12 mouse cellular contexts compared by ENCODE assay signal in genomic region chr1:34388849-34389233, GRCm38 (mm10). TPM values are rescaled to one million over a fixed set of nuclear protein-coding genes. Genes with fewer than 3 reads are reported as not detected.
A peak's percentile ranks its signal among the peaks of the same experiment; 100 is the strongest.
DNase-seq lines count a peak whose midpoint lies in the region; ATAC-seq and TF ChIP-seq lines count a peak whose summit lies in the region.
"Had no signal": no experiment of that assay in that cellular context is flagged by ENCODE, and none has a peak within 500 bp of the region (broad histone marks: within the 10 kb centered on the region; RNA-seq: fewer than 3 reads in every experiment).

No protein-coding gene starts in this region.

- H3K4me1 ChIP-seq in liver, adult 2 months (ENCODE audit: control insufficient read depth, insufficient read depth, low read length) = peaks cover 9% of the 10 kb centered on the region
- H3K4me1 ChIP-seq in liver, embryonic 11.5 days (replicated peaks; ENCODE audit: control insufficient read depth, insufficient read depth, low read length) = no peaks in the 10 kb centered on the region
- peaks cover 4% of the 10 kb centered on the region; the same call in 1 of the 2 replicates for H3K4me1 ChIP-seq in intestine, embryonic 15.5 days (replicated peaks)
- H3K4me1 ChIP-seq: hindbrain, embryonic 15.5 days; limb, embryonic 12.5 days; midbrain, embryonic 15.5 days had no signal

- H3K4me3 ChIP-seq in gastrocnemius, adult 2 months = peak overlapping the region; percentile 37
- no peak overlapping the region for H3K4me3 ChIP-seq in liver, adult 2 months (ENCODE audit: insufficient read depth, low read depth, low read length)
- H3K4me3 ChIP-seq in liver, embryonic 11.5 days (ENCODE audit: low read depth, low read length) = no peak overlapping the region
- H3K4me3 ChIP-seq in intestine, embryonic 15.5 days (replicated peaks) = no peak overlapping the region
- H3K4me3 ChIP-seq: hindbrain, embryonic 15.5 days; limb, embryonic 12.5 days; midbrain, embryonic 15.5 days had no signal

- H3K9ac ChIP-seq in liver, adult 2 months (ENCODE audit: low read depth, low read length) = no peak overlapping the region
- H3K9ac ChIP-seq in liver, embryonic 11.5 days (ENCODE audit: low read depth, low read length) = no peak overlapping the region
- no peak overlapping the region for H3K9ac ChIP-seq in intestine, embryonic 15.5 days
- H3K9ac ChIP-seq: hindbrain, embryonic 15.5 days; limb, embryonic 12.5 days; midbrain, embryonic 15.5 days had no signal

- H3K4me2 ChIP-seq in liver, embryonic 11.5 days = no peak overlapping the region
- no peak overlapping the region for H3K4me2 ChIP-seq in intestine, embryonic 15.5 days (replicated peaks)
- H3K4me2 ChIP-seq: hindbrain, embryonic 15.5 days; limb, embryonic 12.5 days; midbrain, embryonic 15.5 days had no signal

- no peak for DNase-seq in gastrocnemius, adult 2 months
- no peak for DNase-seq in gastrocnemius, postnatal 10 days
- no peak for DNase-seq in liver, adult 2 months (ENCODE audit: extremely low read depth, low read depth, low spot score)
- no peak for DNase-seq in liver, embryonic 11.5 days (ENCODE audit: low spot score)
- DNase-seq in right cerebral cortex, postnatal 4 days = peak; percentile 39
- DNase-seq in adrenal gland, postnatal 25 days = no peak
- DNase-seq in cerebellum, adult 8-10 months = no peak
- DNase-seq: thymus, adult 18-20 months had no signal

- H3K36me3 ChIP-seq in liver, adult 2 months (ENCODE audit: control insufficient read depth, insufficient read depth, low read length) = no peaks in the 10 kb centered on the region
- H3K36me3 ChIP-seq in liver, embryonic 11.5 days (ENCODE audit: control insufficient read depth, insufficient read depth, low read length) = no peaks in the 10 kb centered on the region
- no peaks in the 10 kb centered on the region for H3K36me3 ChIP-seq in intestine, embryonic 15.5 days
- H3K36me3 ChIP-seq: hindbrain, embryonic 15.5 days; limb, embryonic 12.5 days; midbrain, embryonic 15.5 days had no signal

- WGBS in liver, adult 2 months = 92% methylated on average over 11 of the region's 11 CpGs
- WGBS in liver, embryonic 11.5 days = 84% methylated on average over 11 of the region's 11 CpGs
- 80% methylated on average over 11 of the region's 11 CpGs for WGBS in intestine, embryonic 15.5 days

- no peak for TF ChIP-seq CTCF in gastrocnemius, adult 2 months (IDR thresholded peaks at IDR 0.05)
- TF ChIP-seq CTCF in liver, adult 2 months (IDR thresholded peaks at IDR 0.05; ENCODE audit: low read depth, low read length) = no peak

- peak overlapping the region; percentile 71 for H3K27ac ChIP-seq in gastrocnemius, adult 2 months
- peak overlapping the region; percentile 44; the same call in 1 of the 2 replicates for H3K27ac ChIP-seq in liver, adult 2 months (replicated peaks; ENCODE audit: insufficient read depth, low read depth, low read length)
- no peak overlapping the region for H3K27ac ChIP-seq in liver, embryonic 11.5 days (ENCODE audit: low read depth, low read length)
- peak overlapping the region; percentile 59 for H3K27ac ChIP-seq in intestine, embryonic 15.5 days
- H3K27ac ChIP-seq: hindbrain, embryonic 15.5 days; limb, embryonic 12.5 days; midbrain, embryonic 15.5 days had no signal

- no peaks in the 10 kb centered on the region for H3K27me3 ChIP-seq in liver, adult 2 months (ENCODE audit: control insufficient read depth, insufficient read depth, low read length)
- H3K27me3 ChIP-seq in liver, embryonic 11.5 days (replicated peaks; ENCODE audit: control insufficient read depth, insufficient read depth, low read length) = no peaks in the 10 kb centered on the region
- no peaks in the 10 kb centered on the region for H3K27me3 ChIP-seq in intestine, embryonic 15.5 days (replicated peaks)
- H3K27me3 ChIP-seq: hindbrain, embryonic 15.5 days; limb, embryonic 12.5 days; midbrain, embryonic 15.5 days had no signal

- no peaks in the 10 kb centered on the region for H3K79me2 ChIP-seq in liver, adult 2 months (ENCODE audit: control insufficient read depth, insufficient read depth, low read length)

- no peak for TF ChIP-seq POLR2A in liver, adult 2 months (IDR thresholded peaks at IDR 0.05; ENCODE audit: extremely low read depth, insufficient read depth, low read length)

- no peak for ATAC-seq in liver, embryonic 11.5 days (replicated peaks; ENCODE audit: low FRiP score)
- ATAC-seq in intestine, embryonic 15.5 days = peak; percentile 34; the same call in 1 of the 2 replicates
- ATAC-seq: midbrain, embryonic 15.5 days had no signal

- H3K9me3 ChIP-seq in liver, embryonic 11.5 days (ENCODE audit: control insufficient read depth, low read length) = no peaks in the 10 kb centered on the region
- no peaks in the 10 kb centered on the region for H3K9me3 ChIP-seq in intestine, embryonic 15.5 days
- H3K9me3 ChIP-seq: hindbrain, embryonic 15.5 days; limb, embryonic 12.5 days; midbrain, embryonic 15.5 days had no signal

- intact Hi-C loops in gastrocnemius, adult 2 months (cut with DNase I) = no loop called here

RNA-seq across cellular contexts. Expression of gene Ccdc115, which starts 50.6 kb away (rescaled TPM):
- 10 to 100 TPM; 10.8 to 13.6 TPM for total RNA-seq in gastrocnemius, adult 2 months (2021)
- 10 to 100 TPM; 15.2 to 15.4 TPM for total RNA-seq in gastrocnemius, postnatal 10 days (2021)
- total RNA-seq in liver, adult 2 months (2014; rRNA removed) = 12.1 and 13.5 TPM in 2 replicates
- polyA plus RNA-seq in liver, adult 2 months (2012; rRNA removed) = 10.7 and 12.9 TPM in 2 replicates
- 65.5 and 65.9 TPM in 2 replicates for polyA plus RNA-seq in liver, embryonic 11.5 days (2014; fragmentation: Nextera tagmentation; extraction: Ambion mirVana)
- 60.9 and 61.9 TPM in 2 replicates for polyA plus RNA-seq in intestine, embryonic 15.5 days (2015; fragmentation: Nextera tagmentation; extraction: Ambion mirVana)
- 15.4 and 17.6 TPM in 2 replicates for total RNA-seq in adrenal gland, postnatal 25 days (2021)

RNA-seq across cellular contexts. Expression of gene Imp4, which starts 50.8 kb away (rescaled TPM):
- 10 to 100 TPM in 1 of 2 experiments, 1 to 10 TPM in 1; 8.7 to 14.0 TPM for total RNA-seq in gastrocnemius, adult 2 months (2021)
- total RNA-seq in gastrocnemius, postnatal 10 days (2021) = 10 to 100 TPM; 19.0 to 20.6 TPM
- total RNA-seq in liver, adult 2 months (2014; rRNA removed) = 11.2 and 17.0 TPM in 2 replicates
- polyA plus RNA-seq in liver, adult 2 months (2012; rRNA removed) = 32.1 and 36.2 TPM in 2 replicates
- polyA plus RNA-seq in liver, embryonic 11.5 days (2014; fragmentation: Nextera tagmentation; extraction: Ambion mirVana) = 141 and 156 TPM in 2 replicates
- 109 and 113 TPM in 2 replicates for polyA plus RNA-seq in intestine, embryonic 15.5 days (2015; fragmentation: Nextera tagmentation; extraction: Ambion mirVana)
- total RNA-seq in adrenal gland, postnatal 25 days (2021) = 58.6 and 61.7 TPM in 2 replicates
